Mouse (Mus musculus) CH12.LX (cell line): ENCODE results near the gene Ctnnd1.

ENCODE experiments used
- CHD2 ChIP-seq: IDR thresholded peaks from 2 replicates; pipeline ENCODE4 v1.6.1; 2011; ENCODE audit warnings: low read length, improper control_type of control experiment
- CTCF ChIP-seq, 2 experiments: IDR thresholded peaks in 1 of 2; conservative IDR thresholded peaks in 1 of 2; 2 replicates each; pipeline ENCODE4 v1.5.1; 2011 to 2012; ENCODE audit warnings: low read depth in 2 of 2, low read length in 2 of 2, improper control_type of control experiment in 1 of 2, inconsistent platforms in 1 of 2, mild to moderate bottlenecking in 1 of 2, moderate library complexity in 1 of 2
- E2F4 ChIP-seq: IDR thresholded peaks from 2 replicates; pipeline ENCODE4 v1.6.1; 2011; ENCODE audit warnings: low read depth, low read length, improper control_type of control experiment; ENCODE audit not compliant: insufficient replicate concordance
- HCFC1 ChIP-seq: IDR thresholded peaks from 2 replicates; pipeline ENCODE4 v1.6.1; 2012; ENCODE audit warnings: low read depth, mild to moderate bottlenecking, inconsistent platforms, low read length, improper control_type of control experiment
- MAX ChIP-seq: IDR thresholded peaks from 2 replicates; pipeline ENCODE4 v1.6.1; 2011; ENCODE audit warnings: low read length, improper control_type of control experiment
- MAZ ChIP-seq: IDR thresholded peaks from 2 replicates; pipeline ENCODE4 v1.6.1; 2012; ENCODE audit warnings: low read depth, mild to moderate bottlenecking, inconsistent platforms, low read length, improper control_type of control experiment, moderate library complexity
- MXI1 ChIP-seq: IDR thresholded peaks from 2 replicates; pipeline ENCODE4 v1.6.1; 2011; ENCODE audit warnings: mild to moderate bottlenecking, low read depth, low read length, improper control_type of control experiment
- POLR2A ChIP-seq: IDR thresholded peaks from 2 replicates; pipeline ENCODE4 v1.6.1; 2011; ENCODE audit warnings: low read depth, mild to moderate bottlenecking, improper control_type of control experiment, low read length
- SMC3 ChIP-seq: IDR thresholded peaks from 2 replicates; pipeline ENCODE4 v1.6.1; 2011; ENCODE audit warnings: low read depth, low read length, improper control_type of control experiment
- TCF12 ChIP-seq: IDR thresholded peaks from 2 replicates; pipeline ENCODE4 v1.6.1; 2014; ENCODE audit warnings: low read depth, mild to moderate bottlenecking, inconsistent platforms, low read length, improper control_type of control experiment
- USF1 ChIP-seq: IDR thresholded peaks from 2 replicates; pipeline ENCODE4 v1.6.1; 2014; ENCODE audit warnings: low read depth, mild to moderate bottlenecking, inconsistent platforms, low read length, improper control_type of control experiment

DNA sequence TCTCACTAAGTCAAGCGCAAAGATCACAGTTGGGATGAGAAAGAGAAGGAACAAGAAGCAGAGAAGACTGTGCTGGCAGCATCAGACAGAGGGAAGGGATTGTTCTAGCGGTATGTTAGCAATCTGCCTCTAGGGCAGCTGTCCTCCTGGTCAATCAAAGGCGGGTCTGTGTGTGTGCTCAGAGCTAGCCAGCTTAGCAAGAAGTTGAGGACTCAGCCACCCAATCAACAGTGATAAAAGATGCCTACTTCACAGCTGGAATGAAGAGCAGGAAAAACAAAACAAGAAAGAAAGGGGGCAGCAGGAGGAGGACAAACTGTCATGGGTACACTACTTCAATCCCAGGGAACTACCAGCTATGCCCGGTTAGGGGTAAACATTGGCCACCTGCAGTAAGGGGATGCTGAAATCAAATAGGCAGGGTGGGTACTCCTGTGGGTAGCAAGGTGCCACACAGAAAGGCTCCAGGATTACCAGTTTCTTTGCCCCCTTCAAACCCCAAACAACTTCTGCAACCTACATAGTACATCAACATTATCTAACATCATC lies 15.6 kb downstream of the Ctnnd1 start:
- TF ChIP-seq USF1 (no peak), MXI1 (no peak), CTCF (conservative IDR thresholded peaks at IDR 0.05 in 1 of 2, IDR thresholded peaks at IDR 0.05 in 1 of 2; ENCODE audit: low read depth in 2 of 2, low read length in 2 of 2) (no peak), SMC3 (no peak), POLR2A (no peak), HCFC1 (no peak), CHD2 (no peak), MAX (no peak), E2F4 (no peak), TCF12 (no peak), MAZ (no peak)
